Mouse (Mus musculus): ENCODE results near the gene Armcx4.
"Not testable (repeated sequence)": the region's sequence is repeated elsewhere in the genome, so short reads cannot be mapped to it uniquely, and the experiment has no call there.

- TF ChIP-seq CTCF, POLR2A (IDR thresholded peaks at IDR 0.05; ENCODE audit: extremely low read depth, insufficient read depth, low read length): not testable (repeated sequence)
Measured at GRCm38 (mm10) chrX:134723762-134724161, 37.4 kb downstream of the Armcx4 start.

All from cortical plate, adult 2 months (tissue).